10 mouse cellular contexts compared by ENCODE assay signal in genomic region chr15:89522566-89523282, GRCm38 (mm10). TPM values are rescaled to one million over a fixed set of nuclear protein-coding genes. Genes with fewer than 3 reads are reported as not detected.
A peak's percentile ranks its signal among the peaks of the same experiment; 100 is the strongest.
DNase-seq lines count a peak whose midpoint lies in the region; ATAC-seq and TF ChIP-seq lines count a peak whose summit lies in the region.
"Had no signal": no experiment of that assay in that cellular context is flagged by ENCODE, and none has a peak within 500 bp of the region (broad histone marks: within the 10 kb centered on the region; RNA-seq: fewer than 3 reads in every experiment).

No protein-coding gene starts in this region.

- H3K4me2 ChIP-seq in stomach, embryonic 14.5 days (replicated peaks; ENCODE audit: low read depth, low read length): no peak overlapping the region
- no peak overlapping the region for H3K4me2 ChIP-seq in stomach, postnatal 0 days (replicated peaks; ENCODE audit: low read depth)
- peak overlapping the region; percentile 91 for H3K4me2 ChIP-seq in stomach, embryonic 15.5 days

- H3K27ac ChIP-seq in stomach, embryonic 14.5 days (ENCODE audit: low read length): no peak overlapping the region
- no peak overlapping the region for H3K27ac ChIP-seq in stomach, postnatal 0 days (replicated peaks)
- H3K27ac ChIP-seq in stomach, embryonic 15.5 days: no peak overlapping the region

- peak; percentile 88 for DNase-seq in heart, adult 11 months
- DNase-seq in heart, postnatal 4 days: no peak
- no peak for DNase-seq in stomach, postnatal 0 days (ENCODE audit: low spot score)
- DNase-seq in kidney, postnatal 36 days: peak; percentile 25 to 52
- DNase-seq in gastrocnemius, adult 18-20 months (ENCODE audit: low spot score): no peak
- no peak for DNase-seq in gastrocnemius, postnatal 36 days

- H3K4me3 ChIP-seq in stomach, embryonic 14.5 days (ENCODE audit: low read depth, low read length): peak overlapping the region; percentile 53; the same call in 1 of the 2 replicates
- H3K4me3 ChIP-seq in stomach, postnatal 0 days (ENCODE audit: low read depth, low read length): no peak overlapping the region
- peak overlapping the region; percentile 56 for H3K4me3 ChIP-seq in stomach, embryonic 15.5 days (replicated peaks)

- 0 out of 2 replicates have a peak, but pooled peaks cover 3% of the 10 kb centered on the region for H3K4me1 ChIP-seq in stomach, embryonic 14.5 days (ENCODE audit: control insufficient read depth, insufficient read depth, low read length)
- no peaks in the 10 kb centered on the region for H3K4me1 ChIP-seq in stomach, postnatal 0 days (replicated peaks; ENCODE audit: control insufficient read depth, insufficient read depth)
- 0 out of 2 replicates have a peak, but pooled peaks cover 7% of the 10 kb centered on the region for H3K4me1 ChIP-seq in stomach, embryonic 15.5 days

- no peaks in the 10 kb centered on the region for H3K27me3 ChIP-seq in stomach, embryonic 14.5 days (ENCODE audit: control insufficient read depth, insufficient read depth, low read length)
- peaks cover 4% of the 10 kb centered on the region; the same call in 1 of the 2 replicates for H3K27me3 ChIP-seq in stomach, postnatal 0 days (ENCODE audit: control insufficient read depth, insufficient read depth, low read length)
- H3K27me3 ChIP-seq in stomach, embryonic 15.5 days (replicated peaks): peaks cover 23% of the 10 kb centered on the region

- intact Hi-C loops in gastrocnemius, postnatal 36 days (cut with DNase I): no loop called here

- no peak overlapping the region for H3K9ac ChIP-seq in stomach, embryonic 14.5 days (replicated peaks; ENCODE audit: low read depth, low read length)
- H3K9ac ChIP-seq in stomach, postnatal 0 days (ENCODE audit: low read length): no peak overlapping the region
- H3K9ac ChIP-seq in stomach, embryonic 15.5 days: no peak overlapping the region

- H3K36me3 ChIP-seq in stomach, embryonic 14.5 days (ENCODE audit: control insufficient read depth, insufficient read depth, low read length): no peaks in the 10 kb centered on the region
- H3K36me3 ChIP-seq in stomach, postnatal 0 days (ENCODE audit: control insufficient read depth, insufficient read depth, low read length): no peaks in the 10 kb centered on the region
- H3K36me3 ChIP-seq in stomach, embryonic 15.5 days: no peaks in the 10 kb centered on the region

- no peaks in the 10 kb centered on the region for H3K9me3 ChIP-seq in stomach, embryonic 14.5 days (ENCODE audit: control insufficient read depth, low read depth, low read length)
- no peaks in the 10 kb centered on the region for H3K9me3 ChIP-seq in stomach, postnatal 0 days (ENCODE audit: control insufficient read depth, low read length)
- no peaks in the 10 kb centered on the region for H3K9me3 ChIP-seq in stomach, embryonic 15.5 days

- no peak for TF ChIP-seq CTCF in stomach, postnatal 0 days (IDR thresholded peaks at IDR 0.05; ENCODE audit: low read depth)

- TF ChIP-seq EP300 in stomach, postnatal 0 days (optimal IDR thresholded peaks at IDR 0.05): no peak

- 89% methylated on average over 10 of the region's 10 CpGs for WGBS in stomach, embryonic 14.5 days
- WGBS in stomach, postnatal 0 days: 88% methylated on average over 10 of the region's 10 CpGs
- 85% methylated on average over 10 of the region's 10 CpGs for WGBS in stomach, embryonic 15.5 days

- no peak for ATAC-seq in stomach, embryonic 14.5 days (ENCODE audit: insufficient number of reproducible peaks, insufficient read depth, low FRiP score, low read depth)
- ATAC-seq in stomach, postnatal 0 days (ENCODE audit: low FRiP score, low TSS enrichment): no peak
- ATAC-seq in stomach, embryonic 15.5 days (ENCODE audit: insufficient read depth, low FRiP score, low read depth): 0 out of 2 replicates have a peak, but pooled peaks have one; percentile 1

RNA-seq across cellular contexts. Expression of gene Shank3, which starts 23.3 kb away (rescaled TPM):
- total RNA-seq in heart, postnatal 4 days (2021): 10 to 100 TPM; 70.0 to 73.7 TPM
- 2.4 and 2.8 TPM in 2 replicates for polyA plus RNA-seq in stomach, embryonic 14.5 days (2014; fragmentation: Nextera tagmentation; extraction: Ambion mirVana)
- polyA plus RNA-seq in stomach, postnatal 0 days (2015; fragmentation: Nextera tagmentation; extraction: Ambion mirVana): 0.35 and 0.40 TPM in 2 replicates
- 1.7 and 1.9 TPM in 2 replicates for polyA plus RNA-seq in stomach, embryonic 15.5 days (2015; fragmentation: Nextera tagmentation; extraction: Ambion mirVana)
- 10 to 100 TPM in 1 of 2 experiments, 1 to 10 TPM in 1; 8.9 to 12.6 TPM for total RNA-seq in gastrocnemius, adult 18-20 months (2021)
- total RNA-seq in gastrocnemius, postnatal 36 days (2021): 10 to 100 TPM; 14.4 to 15.5 TPM

RNA-seq across cellular contexts. Expression of gene Acr, which starts 45.4 kb away (rescaled TPM):
- 1 to 10 TPM in 1 of 2 experiments, under 1 TPM in 1; 0.76 to 1.3 TPM for total RNA-seq in heart, postnatal 4 days (2021)
- 0.27 and 0.64 TPM in 2 replicates for polyA plus RNA-seq in stomach, embryonic 14.5 days (2014; fragmentation: Nextera tagmentation; extraction: Ambion mirVana)
- polyA plus RNA-seq in stomach, postnatal 0 days (2015; fragmentation: Nextera tagmentation; extraction: Ambion mirVana): 0.08 TPM in 1 of 2 replicates, not detected in the other
- 0.14 and 0.23 TPM in 2 replicates for polyA plus RNA-seq in stomach, embryonic 15.5 days (2015; fragmentation: Nextera tagmentation; extraction: Ambion mirVana)
- total RNA-seq in gastrocnemius, adult 18-20 months (2021): not detected
- total RNA-seq in gastrocnemius, postnatal 36 days (2021): under 1 TPM; 0.28 to 0.30 TPM
- polyA plus RNA-seq: erythroblast, embryonic 14.5 days; liver, embryonic 16.5 days had no signal

RNA-seq across cellular contexts. Expression of gene Arsa, which starts 45.5 kb away (rescaled TPM):
- total RNA-seq in heart, postnatal 4 days (2021): 10 to 100 TPM; 12.0 to 14.6 TPM
- polyA plus RNA-seq in stomach, embryonic 14.5 days (2014; fragmentation: Nextera tagmentation; extraction: Ambion mirVana): 14.8 and 16.7 TPM in 2 replicates
- 10.3 and 11.1 TPM in 2 replicates for polyA plus RNA-seq in stomach, postnatal 0 days (2015; fragmentation: Nextera tagmentation; extraction: Ambion mirVana)
- polyA plus RNA-seq in stomach, embryonic 15.5 days (2015; fragmentation: Nextera tagmentation; extraction: Ambion mirVana): 18.8 TPM in 2 replicates
- total RNA-seq in gastrocnemius, adult 18-20 months (2021): 1 to 10 TPM; 2.8 to 4.0 TPM
- total RNA-seq in gastrocnemius, postnatal 36 days (2021): 1 to 10 TPM; 3.0 to 3.8 TPM

Comparison
In these comparisons a context has a peak if more than half of its experiments do, and no peak if none do; other contexts are left out.
1. DNase-seq: peak in heart, adult 11 months (single experiment) and kidney, postnatal 36 days (2 of 2); none in heart, postnatal 4 days (single experiment), stomach, postnatal 0 days (single experiment), gastrocnemius, adult 18-20 months (single experiment) and gastrocnemius, postnatal 36 days (0 of 2).
2. RNA of gene Shank3, which starts 23.3 kb away (total RNA-seq): 70.0 to 73.7 TPM in heart, postnatal 4 days; 14.4 to 15.5 TPM in gastrocnemius, postnatal 36 days and 8.9 to 12.6 TPM in gastrocnemius, adult 18-20 months; every median in the first group is over 4 times any median in the second.